Mouse (Mus musculus) G1E (cell line): Measurements from ENCODE around the gene Erg28.

ENCODE experiments used
- CTCF ChIP-seq: IDR thresholded peaks from 2 replicates; pipeline ENCODE4 v1.5.1; 2012; ENCODE audit warnings: low read depth, low read length, inconsistent platforms, mixed read lengths
- GATA1 ChIP-seq: IDR thresholded peaks from 2 replicates; pipeline ENCODE4 v1.6.1; 2012; ENCODE audit warnings: borderline replicate concordance, low read length, inconsistent platforms, mixed read lengths

- TF ChIP-seq CTCF (no peak), GATA1 (no peak)
Measured at GRCm38 (mm10) chr12:85828856-85829255, 4.5 kb upstream of the Erg28 start.
